Mouse (Mus musculus) heart, embryonic 14.5 days (tissue): ENCODE measurements around the gene Oca2. TPM values are rescaled to one million over a fixed set of nuclear protein-coding genes. Genes with fewer than 3 reads are reported as not detected.

Source experiments
- ATAC-seq: fragments of 200-750 bp; cut with Nextera tagmentation; 2 replicates; pipeline ENCODE4 v1.8.0; 2017; ENCODE audit warnings: low read depth, moderate TSS enrichment; ENCODE audit not compliant: insufficient number of reproducible peaks, insufficient read depth, low FRiP score
- H3K27ac ChIP-seq, 2 experiments: fragments of 200-500 bp in 1 of 2; fragments of 300-500 bp in 1 of 2; sonication (generic) in 1 of 2; replicated peaks in 1 of 2; 2 replicates each; pipeline ENCODE4 v1.5.1; 2012 to 2014; ENCODE audit warnings: low read depth in 2 of 2, low read length in 2 of 2, control low read depth in 1 of 2, mild to moderate bottlenecking in 1 of 2, mixed read lengths in 1 of 2; ENCODE audit not compliant: control insufficient read depth in 1 of 2, insufficient read depth in 1 of 2
- H3K27me3 ChIP-seq: fragments of 300-500 bp; sonication (generic); 2 replicates; pipeline ENCODE4 v1.6.1; 2014; ENCODE audit warnings: mild to moderate bottlenecking, low read length, control low read depth; ENCODE audit not compliant: control insufficient read depth, insufficient read depth
- H3K36me3 ChIP-seq: fragments of 300-500 bp; sonication (generic); 2 replicates; pipeline ENCODE4 v1.6.1; 2014; ENCODE audit warnings: mild to moderate bottlenecking, control low read depth, low read length, mixed read lengths; ENCODE audit not compliant: control insufficient read depth, insufficient read depth
- H3K4me1 ChIP-seq, 2 experiments: fragments of 200-500 bp in 1 of 2; fragments of 300-500 bp in 1 of 2; sonication (generic) in 1 of 2; 2 replicates each; pipeline ENCODE4 v1.6.1; 2012 to 2014; ENCODE audit warnings: low read length in 2 of 2, control low read depth in 1 of 2, mixed read lengths in 1 of 2; ENCODE audit not compliant: control insufficient read depth in 2 of 2, insufficient read depth in 2 of 2
- H3K4me2 ChIP-seq: fragments of 300-500 bp; sonication (generic); 2 replicates; pipeline ENCODE4 v1.6.1; 2014; ENCODE audit warnings: mild to moderate bottlenecking, low read length
- H3K4me3 ChIP-seq, 2 experiments: fragments of 200-500 bp in 1 of 2; fragments of 300-500 bp in 1 of 2; sonication (generic) in 1 of 2; 2 replicates each; pipeline ENCODE4 v1.5.1; 2012 to 2014; ENCODE audit warnings: low read length in 2 of 2, mild to moderate bottlenecking in 2 of 2, control low read depth in 1 of 2, low read depth in 1 of 2, moderate library complexity in 1 of 2; ENCODE audit not compliant: control insufficient read depth in 1 of 2, insufficient read depth in 1 of 2
- H3K9ac ChIP-seq: fragments of 300-500 bp; sonication (generic); 2 replicates; pipeline ENCODE4 v1.6.1; 2014; ENCODE audit warnings: mild to moderate bottlenecking, low read length
- H3K9me3 ChIP-seq: fragments of 300-500 bp; sonication (generic); 2 replicates; pipeline ENCODE4 v1.6.1; 2016; ENCODE audit warnings: low read length, control low read depth; ENCODE audit not compliant: control insufficient read depth
- WGBS: fragments of 180-500 bp; shearing (Covaris S2); extraction: QIAGEN DNeasy Blood & Tissue Kit; methylation state at CpG from one replicate; pipeline ENCODE4 v1.1.7; 2014; 5-methylcytosine and 5-hydroxymethylcytosine counted together
- polyA plus RNA-seq: library from polyadenylated mRNA; unstranded; fragments of >200 nt; fragmentation: Nextera tagmentation; extraction: Ambion mirVana; gene quantifications from 2 replicates; pipeline ENCODE4 v1.2.1, GENCODE M21; 2014

Gene Oca2
- not detected in 2 replicates for polyA plus RNA-seq

- Histone ChIP-seq H3K27me3 (no peaks in the 10 kb centered on the region), H3K4me3 (no peak within 1 kb of the TSS), H3K9me3 (no peaks in the 10 kb centered on the region), H3K4me1 (no peaks in the 10 kb centered on the region; a peak in 1 of 4 replicates), H3K36me3 (no peaks in the 10 kb centered on the region), H3K9ac (no peak within 1 kb of the TSS), H3K27ac (no peak within 1 kb of the TSS), H3K4me2 (no peak within 1 kb of the TSS)
- 42% methylated on average over 3 of the region's 3 CpGs for WGBS
- no peak for ATAC-seq
These were observed at the start of gene Oca2 for GRCm38 (mm10) chr7:56239543-56239942. Oca2 (plus strand) TSS chr7:56239760.

DNA sequence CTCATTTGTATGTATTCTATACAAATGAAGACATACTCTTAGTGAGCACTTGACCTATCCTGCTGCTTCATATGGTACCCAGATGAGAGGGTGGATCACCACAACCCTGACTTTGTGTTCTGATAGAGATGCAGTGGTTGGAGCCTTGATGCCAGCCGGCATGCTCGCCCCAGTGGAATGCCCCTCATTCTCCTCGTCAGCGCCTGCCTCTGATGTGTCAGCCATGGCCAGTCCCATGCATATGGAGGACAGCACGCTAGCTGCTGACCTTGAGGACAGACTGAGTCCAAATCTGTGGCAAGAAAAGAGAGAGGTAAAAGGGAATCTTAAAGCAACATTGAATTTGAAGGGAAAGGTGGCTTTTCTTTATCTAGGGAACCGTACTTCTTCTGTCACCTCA lies 48.5 kb upstream of the Oca2 start:
- H3K4me1 ChIP-seq: no peaks in the 10 kb centered on the region
- WGBS: 70% methylated on average over 6 of the region's 6 CpGs
- H3K27me3 ChIP-seq: no peaks in the 10 kb centered on the region
- no peak overlapping the region for H3K27ac ChIP-seq
- ATAC-seq: no peak
- H3K36me3 ChIP-seq: peaks cover 74% of the 10 kb centered on the region
- H3K4me3 ChIP-seq: no peak overlapping the region
- no peaks in the 10 kb centered on the region for H3K9me3 ChIP-seq
- H3K4me2 ChIP-seq: no peak overlapping the region
- no peak overlapping the region for H3K9ac ChIP-seq

DNA sequence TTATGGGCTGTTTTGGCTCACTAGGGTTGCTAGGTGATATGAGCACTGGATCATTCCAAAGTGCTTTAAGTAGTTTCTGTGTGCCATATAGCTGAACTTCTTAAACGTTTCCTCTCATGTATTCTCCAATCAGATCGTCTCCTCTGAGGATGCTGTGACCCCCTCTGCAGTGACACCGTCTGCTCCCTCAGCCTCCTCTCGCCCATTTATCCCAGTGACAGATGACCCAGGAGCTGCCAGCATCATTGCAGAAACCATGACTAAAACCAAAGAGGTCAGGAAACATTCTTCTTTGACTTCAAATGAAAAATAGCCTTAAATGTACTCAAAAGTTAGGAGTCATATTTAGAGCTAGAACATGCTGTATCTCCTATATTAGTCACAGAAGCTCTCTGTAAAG lies 47.9 kb upstream of the Oca2 start:
- Histone ChIP-seq H3K4me2 (no peak overlapping the region), H3K4me3 (no peak overlapping the region), H3K9me3 (no peaks in the 10 kb centered on the region), H3K36me3 (peaks cover 77% of the 10 kb centered on the region), H3K9ac (no peak overlapping the region), H3K4me1 (no peaks in the 10 kb centered on the region), H3K27ac (no peak overlapping the region), H3K27me3 (no peaks in the 10 kb centered on the region)
- ATAC-seq: no peak
- 76% methylated on average over 4 of the region's 4 CpGs for WGBS

- H3K27me3 ChIP-seq: no peaks in the 10 kb centered on the region
- no peak overlapping the region for H3K9ac ChIP-seq
- peaks cover 94% of the 10 kb centered on the region for H3K36me3 ChIP-seq
- H3K4me1 ChIP-seq: no peaks in the 10 kb centered on the region
- no peaks in the 10 kb centered on the region for H3K9me3 ChIP-seq
- H3K27ac ChIP-seq: no peak overlapping the region
- H3K4me3 ChIP-seq: no peak overlapping the region
- WGBS: 92% methylated on average over 10 of the region's 10 CpGs
- no peak overlapping the region for H3K4me2 ChIP-seq
- ATAC-seq: no peak
These were observed 37.9 kb upstream of the Oca2 start for GRCm38 (mm10) chr7:56201483-56202218.

DNA sequence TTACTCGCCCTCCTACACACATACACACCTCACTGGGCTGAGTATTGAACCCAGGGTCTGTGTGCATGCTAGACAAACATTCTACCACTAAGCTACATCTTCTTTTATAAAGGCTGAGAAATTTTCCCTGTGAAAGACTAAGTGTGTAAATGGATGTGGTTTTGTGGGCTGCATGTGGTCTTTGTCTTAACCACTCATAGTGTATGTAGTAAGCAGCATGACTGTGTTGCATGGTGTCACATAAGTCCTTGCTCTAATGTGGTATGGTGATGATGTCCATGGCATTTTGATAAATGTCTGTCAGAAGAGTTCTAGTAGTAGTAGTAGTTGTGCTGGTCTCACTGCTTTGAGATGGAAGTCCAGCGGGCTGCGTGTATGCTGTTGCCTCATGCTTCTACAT lies 36.7 kb upstream of the Oca2 start:
- Histone ChIP-seq H3K27ac (no peak overlapping the region), H3K4me1 (no peaks in the 10 kb centered on the region), H3K9ac (no peak overlapping the region), H3K36me3 (peaks cover 93% of the 10 kb centered on the region), H3K9me3 (no peaks in the 10 kb centered on the region), H3K4me2 (no peak overlapping the region), H3K27me3 (no peaks in the 10 kb centered on the region), H3K4me3 (no peak overlapping the region)
- 92% methylated on average over 3 of the region's 3 CpGs for WGBS
- ATAC-seq: no peak

- Histone ChIP-seq H3K4me3 (no peak overlapping the region), H3K4me1 (no peaks in the 10 kb centered on the region), H3K27ac (no peak overlapping the region), H3K36me3 (peaks cover 90% of the 10 kb centered on the region), H3K27me3 (no peaks in the 10 kb centered on the region), H3K9ac (no peak overlapping the region), H3K9me3 (no peaks in the 10 kb centered on the region), H3K4me2 (no peak overlapping the region)
- ATAC-seq: no peak
- 87% methylated on average over 2 of the region's 2 CpGs for WGBS
These were observed 36.3 kb upstream of the Oca2 start for GRCm38 (mm10) chr7:56203286-56203685.

- no peak for ATAC-seq
- Histone ChIP-seq H3K9ac (no peak overlapping the region), H3K36me3 (peaks cover 89% of the 10 kb centered on the region), H3K4me2 (no peak overlapping the region), H3K4me3 (no peak overlapping the region), H3K27me3 (no peaks in the 10 kb centered on the region), H3K27ac (no peak overlapping the region), H3K4me1 (no peaks in the 10 kb centered on the region), H3K9me3 (no peaks in the 10 kb centered on the region)
- 84% methylated on average over 3 of the region's 3 CpGs for WGBS
These were observed 34.7 kb upstream of the Oca2 start for GRCm38 (mm10) chr7:56204877-56205276.

DNA sequence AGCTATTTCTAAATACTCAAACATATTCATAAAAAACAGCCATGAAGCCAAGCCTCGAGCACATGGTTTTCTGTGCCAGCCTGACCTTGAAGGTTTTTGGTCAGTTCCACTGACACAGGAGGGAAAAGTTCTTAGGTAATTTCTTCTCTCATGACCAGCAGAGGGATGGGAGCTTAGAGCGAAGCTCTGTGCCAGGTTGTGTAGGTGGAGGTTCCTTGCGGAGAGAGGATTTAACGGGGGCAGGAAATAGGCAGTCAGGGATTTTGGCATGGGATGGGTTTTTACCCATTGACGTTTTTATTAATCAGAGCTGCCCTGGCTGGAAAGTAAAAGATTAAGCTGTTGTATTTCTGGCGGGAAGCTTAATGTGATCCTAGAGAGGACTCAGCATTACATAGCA lies 18.7 kb upstream of the Oca2 start:
- ATAC-seq: no peak
- H3K9ac ChIP-seq: no peak overlapping the region
- no peaks in the 10 kb centered on the region for H3K9me3 ChIP-seq
- H3K36me3 ChIP-seq: peaks cover 87% of the 10 kb centered on the region
- H3K4me3 ChIP-seq: no peak overlapping the region
- H3K27me3 ChIP-seq: no peaks in the 10 kb centered on the region
- 87% methylated on average over 6 of the region's 6 CpGs for WGBS
- H3K4me1 ChIP-seq: no peaks in the 10 kb centered on the region
- H3K27ac ChIP-seq: no peak overlapping the region
- H3K4me2 ChIP-seq: no peak overlapping the region
